Mouse (Mus musculus) forebrain, embryonic 15.5 days (tissue): Measurements from ENCODE around the gene Saxo2. TPM values are rescaled to one million over a fixed set of nuclear protein-coding genes. Genes with fewer than 3 reads are reported as not detected.

Source experiments
- ATAC-seq: fragments of 200-750 bp; cut with Nextera tagmentation; replicated peaks from 2 replicates; pipeline ENCODE4 v1.8.0; 2017; ENCODE audit warnings: mild to moderate bottlenecking, moderate TSS enrichment, moderate library complexity
- H3K27ac ChIP-seq: fragments of 300-500 bp; sonication (generic); replicated peaks from 2 replicates; pipeline ENCODE4 v1.5.1; 2015; ENCODE audit warnings: mild to moderate bottlenecking, inconsistent platforms
- H3K27me3 ChIP-seq: fragments of 300-500 bp; sonication (generic); 2 replicates; pipeline ENCODE4 v1.6.1; 2015; ENCODE audit warnings: inconsistent platforms
- H3K36me3 ChIP-seq: fragments of 300-500 bp; sonication (generic); 2 replicates; pipeline ENCODE4 v1.6.1; 2015; ENCODE audit warnings: mild to moderate bottlenecking, inconsistent platforms
- H3K4me1 ChIP-seq: fragments of 300-500 bp; sonication (generic); 2 replicates; pipeline ENCODE4 v1.6.1; 2015; ENCODE audit warnings: inconsistent platforms
- H3K4me2 ChIP-seq: fragments of 300-500 bp; sonication (generic); replicated peaks from 2 replicates; pipeline ENCODE4 v1.6.1; 2015; ENCODE audit warnings: mild to moderate bottlenecking, inconsistent platforms
- H3K4me3 ChIP-seq: fragments of 300-500 bp; sonication (generic); 2 replicates; pipeline ENCODE4 v1.5.1; 2015; ENCODE audit warnings: mild to moderate bottlenecking, inconsistent platforms
- H3K9ac ChIP-seq: fragments of 300-500 bp; sonication (generic); replicated peaks from 2 replicates; pipeline ENCODE4 v1.6.1; 2015; ENCODE audit warnings: mild to moderate bottlenecking, inconsistent platforms
- H3K9me3 ChIP-seq: fragments of 300-500 bp; sonication (generic); 2 replicates; pipeline ENCODE4 v1.6.1; 2016; ENCODE audit warnings: inconsistent platforms
- WGBS: fragments of 180-500 bp; shearing (Covaris S2); methylation state at CpG from one replicate; pipeline ENCODE4 v1.1.7; 2015; ENCODE audit warnings: mixed read lengths; 5-methylcytosine and 5-hydroxymethylcytosine counted together
- polyA plus RNA-seq: library from polyadenylated mRNA; unstranded; fragments of >200 nt; fragmentation: Nextera tagmentation; extraction: Ambion mirVana; gene quantifications from 2 replicates; pipeline ENCODE4 v1.2.1, GENCODE M21; 2015

The Saxo2 gene
- polyA plus RNA-seq = 17.6 and 21.4 TPM in 2 replicates

DNA sequence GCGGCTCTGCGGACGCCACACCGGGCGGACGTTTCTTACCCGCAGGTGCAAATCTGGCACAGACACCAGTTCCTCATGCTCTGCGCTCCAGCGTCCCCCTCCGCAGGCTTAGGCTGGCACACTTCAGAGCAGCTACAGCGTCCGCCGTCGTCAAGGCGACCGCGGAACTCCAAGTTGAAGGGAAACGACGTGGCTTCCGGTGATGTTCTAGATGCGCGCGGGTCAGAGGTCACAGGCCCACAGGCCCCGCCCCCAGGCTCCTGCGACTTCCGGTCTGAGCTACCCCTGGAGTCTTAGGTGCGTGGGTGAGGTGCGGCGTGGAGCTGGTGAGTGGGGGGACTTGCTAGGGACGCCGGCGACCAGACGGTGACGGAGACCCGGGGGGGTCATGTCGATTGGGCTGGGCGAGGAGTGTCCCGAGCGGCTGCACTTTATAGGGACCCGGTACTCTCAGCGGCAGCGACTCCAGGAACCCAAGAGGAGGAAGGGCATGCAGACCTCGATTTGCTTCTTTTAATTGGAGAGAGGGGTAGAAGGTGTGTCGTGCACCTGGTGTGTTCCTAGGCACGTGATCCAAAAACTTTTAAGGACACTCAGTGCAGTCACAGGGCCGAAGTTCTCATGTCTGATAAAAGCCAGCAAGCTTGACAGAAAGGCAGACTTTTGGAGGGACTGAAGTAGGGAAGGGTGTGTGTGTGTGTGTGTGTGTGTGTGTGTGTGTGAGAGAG lies at the start of gene Saxo2, which contains the start of gene Efl1:
Gene Saxo2, minus strand, starts transcription at position 176 of the 728 bp plus-strand sequence.
Gene Efl1, plus strand, starts transcription at position 262 of the 728 bp plus-strand sequence.
- H3K4me2 ChIP-seq = peak within 1 kb of the TSS; percentile 63
- H3K36me3 ChIP-seq = 0 out of 2 replicates have a peak, but pooled peaks cover 4% of the 10 kb centered on the region
- peaks cover 12% of the 10 kb centered on the region for H3K4me1 ChIP-seq
- no peaks in the 10 kb centered on the region for H3K9me3 ChIP-seq
- no peaks in the 10 kb centered on the region for H3K27me3 ChIP-seq
- peak; percentile 100 for ATAC-seq
- H3K9ac ChIP-seq = peak within 1 kb of the TSS; percentile 75
- peak within 1 kb of the TSS; percentile 73 for H3K4me3 ChIP-seq
- WGBS = under 1% methylated on average over 46 of the region's 46 CpGs
- peak within 1 kb of the TSS; percentile 34; the same call in 1 of the 2 replicates for H3K27ac ChIP-seq

GRCm38 (mm10) chr7:82697668-82698067 lies 49.3 kb upstream of the Saxo2 start:
- no peak for ATAC-seq
- Histone ChIP-seq H3K36me3 (peaks cover 46% of the 10 kb centered on the region), H3K9me3 (no peaks in the 10 kb centered on the region), H3K27ac (no peak overlapping the region), H3K9ac (no peak overlapping the region), H3K4me2 (no peak overlapping the region), H3K27me3 (no peaks in the 10 kb centered on the region), H3K4me1 (no peaks in the 10 kb centered on the region), H3K4me3 (no peak overlapping the region)
- WGBS = 75% methylated on average over 8 of the region's 8 CpGs

- H3K4me3 ChIP-seq = no peak overlapping the region
- 95% methylated on average over 6 of the region's 6 CpGs for WGBS
- H3K9ac ChIP-seq = no peak overlapping the region
- no peak overlapping the region for H3K27ac ChIP-seq
- no peaks in the 10 kb centered on the region for H3K27me3 ChIP-seq
- ATAC-seq = no peak
- H3K4me1 ChIP-seq = no peaks in the 10 kb centered on the region
- no peak overlapping the region for H3K4me2 ChIP-seq
- peaks cover 29% of the 10 kb centered on the region for H3K36me3 ChIP-seq
- no peaks in the 10 kb centered on the region for H3K9me3 ChIP-seq
Measured at GRCm38 (mm10) chr7:82691021-82691738, 42.9 kb upstream of the Saxo2 start.

- Histone ChIP-seq H3K9me3 (no peaks in the 10 kb centered on the region), H3K4me2 (no peak overlapping the region), H3K27me3 (no peaks in the 10 kb centered on the region), H3K4me3 (no peak overlapping the region), H3K27ac (no peak overlapping the region), H3K4me1 (no peaks in the 10 kb centered on the region), H3K36me3 (peaks cover 23% of the 10 kb centered on the region), H3K9ac (no peak overlapping the region)
- 48% methylated on average over 3 of the region's 3 CpGs for WGBS
- ATAC-seq = peak; percentile 67; the same call in 1 of the 2 replicates
Measured at GRCm38 (mm10) chr7:82688736-82689135, 40.4 kb upstream of the Saxo2 start.

DNA sequence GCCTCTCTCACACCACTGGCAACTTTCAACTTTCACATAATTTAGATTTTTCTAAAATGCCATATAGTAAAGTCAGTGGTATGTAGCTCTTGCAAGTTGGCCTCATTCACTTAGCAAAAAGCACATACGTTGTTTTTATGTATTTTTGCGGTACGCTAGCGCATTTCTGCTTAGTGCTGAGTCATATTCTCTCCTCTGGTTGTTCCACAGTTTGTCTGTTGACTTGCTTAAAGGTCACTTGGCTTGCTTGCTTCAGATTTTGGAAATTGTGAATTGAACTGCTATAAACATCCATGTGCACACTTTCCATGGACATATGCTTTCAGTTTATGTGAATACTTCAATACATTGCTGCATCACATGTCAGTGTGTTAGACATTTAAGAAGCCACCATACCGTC lies 31.6 kb upstream of the Saxo2 start:
- peaks cover 17% of the 10 kb centered on the region for H3K36me3 ChIP-seq
- no peak overlapping the region for H3K4me3 ChIP-seq
- WGBS = 91% methylated on average over 5 of the region's 5 CpGs
- H3K27me3 ChIP-seq = no peaks in the 10 kb centered on the region
- no peaks in the 10 kb centered on the region for H3K9me3 ChIP-seq
- no peak overlapping the region for H3K4me2 ChIP-seq
- no peaks in the 10 kb centered on the region for H3K4me1 ChIP-seq
- no peak overlapping the region for H3K9ac ChIP-seq
- H3K27ac ChIP-seq = no peak overlapping the region
- ATAC-seq = no peak

DNA sequence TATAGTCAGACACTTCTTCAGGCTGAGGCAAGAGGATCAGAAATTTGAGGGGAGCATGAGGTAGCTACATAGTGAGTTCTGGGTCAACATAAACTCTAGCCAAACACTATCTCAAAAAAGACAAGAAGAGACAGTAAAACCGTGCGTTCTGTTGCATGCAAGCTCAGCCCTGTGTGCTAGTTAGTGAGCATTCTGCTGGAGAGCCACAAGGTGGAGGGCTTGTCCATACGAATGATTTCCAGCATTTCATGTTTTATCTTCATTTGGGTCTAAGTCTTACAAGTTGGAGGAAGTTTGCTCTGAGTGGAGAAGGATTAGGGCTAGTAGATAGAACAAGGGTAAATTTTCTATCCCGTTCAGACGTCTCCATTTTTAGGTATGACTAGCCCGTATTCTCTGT lies 28.5 kb upstream of the Saxo2 start:
- Histone ChIP-seq H3K27ac (no peak overlapping the region), H3K9ac (no peak overlapping the region), H3K9me3 (no peaks in the 10 kb centered on the region), H3K4me1 (no peaks in the 10 kb centered on the region), H3K4me2 (no peak overlapping the region), H3K36me3 (peaks cover 20% of the 10 kb centered on the region), H3K27me3 (no peaks in the 10 kb centered on the region), H3K4me3 (no peak overlapping the region)
- ATAC-seq = no peak; the same call in 1 of the 2 replicates
- 90% methylated on average over 6 of the region's 6 CpGs for WGBS

DNA sequence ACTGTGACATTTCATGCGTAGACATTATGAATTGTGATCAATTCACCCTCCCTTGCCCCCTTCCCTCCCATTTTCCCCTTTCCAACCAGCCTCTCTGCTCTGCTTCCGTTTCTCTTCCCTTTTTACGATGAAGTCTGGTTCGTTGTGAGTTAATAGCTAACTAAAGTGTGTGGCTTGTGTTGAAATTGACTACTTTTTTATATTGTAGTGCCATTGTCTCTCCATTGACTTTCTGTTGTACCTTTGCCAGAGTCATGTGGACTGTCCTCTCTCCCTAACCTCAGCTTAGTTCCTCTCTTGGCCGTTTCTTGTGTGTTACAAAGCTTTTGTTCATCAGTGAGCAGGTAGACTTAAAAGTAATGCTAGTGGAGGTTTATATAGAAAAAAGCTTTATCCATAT lies 27.7 kb upstream of the Saxo2 start:
- no peak overlapping the region for H3K4me2 ChIP-seq
- no peaks in the 10 kb centered on the region for H3K27me3 ChIP-seq
- 92% methylated on average over 5 of the region's 5 CpGs for WGBS
- peaks cover 24% of the 10 kb centered on the region for H3K36me3 ChIP-seq
- H3K9me3 ChIP-seq = no peaks in the 10 kb centered on the region
- H3K4me1 ChIP-seq = no peaks in the 10 kb centered on the region
- H3K4me3 ChIP-seq = no peak overlapping the region
- no peak overlapping the region for H3K9ac ChIP-seq
- ATAC-seq = no peak
- H3K27ac ChIP-seq = no peak overlapping the region

GRCm38 (mm10) chr7:82664604-82665003 lies 16.3 kb upstream of the Saxo2 start:
- no peak overlapping the region for H3K4me2 ChIP-seq
- 0 out of 2 replicates have a peak, but pooled peaks cover 4% of the 10 kb centered on the region for H3K9me3 ChIP-seq
- H3K27ac ChIP-seq = no peak overlapping the region
- H3K36me3 ChIP-seq = peaks cover 24% of the 10 kb centered on the region
- no peak overlapping the region for H3K4me3 ChIP-seq
- no peak for ATAC-seq
- no peak overlapping the region for H3K9ac ChIP-seq
- WGBS = 90% methylated on average over 3 of the region's 3 CpGs
- H3K27me3 ChIP-seq = no peaks in the 10 kb centered on the region
- H3K4me1 ChIP-seq = no peaks in the 10 kb centered on the region

- Histone ChIP-seq H3K9me3 (no peaks in the 10 kb centered on the region), H3K4me2 (peak overlapping the region; percentile 63), H3K4me3 (peak overlapping the region; percentile 73), H3K4me1 (peaks cover 12% of the 10 kb centered on the region), H3K9ac (peak overlapping the region; percentile 75), H3K36me3 (0 out of 2 replicates have a peak, but pooled peaks cover 4% of the 10 kb centered on the region), H3K27ac (no peak overlapping the region), H3K27me3 (no peaks in the 10 kb centered on the region)
- no peak for ATAC-seq
- 18% methylated on average over 6 of the region's 6 CpGs for WGBS
Measured at GRCm38 (mm10) chr7:82649081-82649445, 735 bp upstream of the Saxo2 start.

DNA sequence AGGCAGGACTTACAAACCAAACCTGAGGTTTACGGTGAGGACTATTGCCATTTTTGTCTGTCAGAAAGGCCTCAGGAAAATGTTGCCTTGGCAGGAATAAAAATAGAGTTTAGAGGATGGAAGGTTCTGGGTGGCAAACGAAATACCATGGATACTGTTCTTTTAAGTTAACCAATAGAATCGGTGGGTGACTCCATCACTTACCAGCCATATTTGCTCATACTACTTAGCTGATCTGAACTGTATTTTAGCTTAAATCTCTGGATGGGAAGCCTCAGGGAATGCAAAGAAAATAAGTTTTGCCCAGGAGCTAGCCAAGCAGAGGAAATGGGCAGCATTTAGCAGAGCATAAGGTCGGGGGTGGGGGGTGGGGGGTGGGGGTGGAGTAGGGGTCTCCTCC lies 419 bp downstream of the Saxo2 start:
- Histone ChIP-seq H3K9me3 (no peaks in the 10 kb centered on the region), H3K27me3 (no peaks in the 10 kb centered on the region), H3K4me1 (peaks cover 12% of the 10 kb centered on the region), H3K4me2 (peak overlapping the region; percentile 63), H3K27ac (no peak overlapping the region), H3K9ac (peak overlapping the region; percentile 75), H3K4me3 (peak overlapping the region; percentile 73), H3K36me3 (0 out of 2 replicates have a peak, but pooled peaks cover 4% of the 10 kb centered on the region)
- ATAC-seq = no peak
- WGBS = 31% methylated on average over 4 of the region's 4 CpGs

- Histone ChIP-seq H3K27me3 (no peaks in the 10 kb centered on the region), H3K9ac (no peak overlapping the region), H3K27ac (no peak overlapping the region), H3K4me3 (no peak overlapping the region), H3K36me3 (0 out of 2 replicates have a peak, but pooled peaks cover 4% of the 10 kb centered on the region), H3K9me3 (no peaks in the 10 kb centered on the region), H3K4me2 (no peak overlapping the region), H3K4me1 (peaks cover 12% of the 10 kb centered on the region)
- ATAC-seq = no peak
- WGBS = 88% methylated on average over 3 of the region's 3 CpGs
Measured at GRCm38 (mm10) chr7:82647183-82647582, 1.1 kb downstream of the Saxo2 start.

GRCm38 (mm10) chr7:82625342-82625741 lies 23.0 kb downstream of the Saxo2 start:
- 24% methylated on average over 7 of the region's 7 CpGs for WGBS
- Histone ChIP-seq H3K36me3 (no peaks in the 10 kb centered on the region), H3K9me3 (no peaks in the 10 kb centered on the region), H3K4me3 (no peak overlapping the region), H3K27me3 (no peaks in the 10 kb centered on the region), H3K4me1 (no peaks in the 10 kb centered on the region), H3K27ac (no peak overlapping the region), H3K4me2 (no peak overlapping the region), H3K9ac (no peak overlapping the region)
- ATAC-seq = no peak
